Mouse (Mus musculus) CH12.LX (cell line): Measurements from ENCODE around the gene Sugp1. TPM values are rescaled to one million over a fixed set of nuclear protein-coding genes. Genes with fewer than 3 reads are reported as not detected.

ENCODE experiments used
- DNase-seq: peaks from one replicate; pipeline ENCODE4 v3.0.0-alpha.2; 2013; ENCODE audit errors: extremely low read depth
- H3K27ac ChIP-seq: 2 replicates; pipeline ENCODE4 v1.5.1; 2012; ENCODE audit warnings: low read depth, mild to moderate bottlenecking, control low read depth, moderate library complexity; ENCODE audit not compliant: insufficient read depth
- H3K27me3 ChIP-seq: replicated peaks from 2 replicates; pipeline ENCODE3; 2012; ENCODE audit warnings: inconsistent platforms
- H3K36me3 ChIP-seq, 2 experiments: replicated peaks in 1 of 2; 2 replicates each; pipeline versions ENCODE3 to v1.6.1; 2012; ENCODE audit warnings: inconsistent platforms in 1 of 2, low read length in 1 of 2, mild to moderate bottlenecking in 1 of 2, mixed read lengths in 1 of 2, moderate library complexity in 1 of 2; ENCODE audit not compliant: control insufficient read depth in 1 of 2, insufficient read depth in 1 of 2
- H3K4me1 ChIP-seq, 2 experiments: 2 replicates each; pipeline ENCODE4 v1.6.1; 2012; ENCODE audit warnings: inconsistent platforms in 1 of 2, moderate library complexity in 1 of 2; ENCODE audit not compliant: insufficient read depth in 2 of 2, control insufficient read depth in 1 of 2
- H3K4me2 ChIP-seq: 2 replicates; pipeline ENCODE4 v1.6.1; 2012; ENCODE audit warnings: low read depth, mild to moderate bottlenecking, control low read depth; ENCODE audit not compliant: poor library complexity, insufficient read depth, severe bottlenecking
- H3K4me3 ChIP-seq, 3 experiments: fragments of 150-350 bp in 1 of 3; sonication (generic) in 1 of 3; replicated peaks in 1 of 3; 2 replicates each; pipeline versions ENCODE3 to v1.5.1; 2011 to 2012; ENCODE audit warnings: low read depth in 2 of 3, low read length in 2 of 3, mild to moderate bottlenecking in 2 of 3, moderate library complexity in 2 of 3, control low read depth in 1 of 3, improper control_type of control experiment in 1 of 3, inconsistent platforms in 1 of 3, mixed read lengths in 1 of 3; ENCODE audit not compliant: poor library complexity in 1 of 3
- H3K79me2 ChIP-seq: replicated peaks from 2 replicates; pipeline ENCODE4 v1.6.1; 2012; ENCODE audit warnings: mild to moderate bottlenecking, moderate library complexity; ENCODE audit not compliant: control insufficient read depth, poor library complexity, insufficient read depth, severe bottlenecking; ENCODE audit errors: extremely low read depth
- H3K9ac ChIP-seq: 2 replicates; pipeline ENCODE4 v1.6.1; 2012; ENCODE audit warnings: low read depth, mild to moderate bottlenecking, control low read depth, moderate library complexity; ENCODE audit not compliant: insufficient read depth
- H3K9me3 ChIP-seq: replicated peaks from 2 replicates; pipeline ENCODE3; 2012; ENCODE audit warnings: low read length, inconsistent platforms, mixed read lengths
- CHD1 ChIP-seq: IDR thresholded peaks from 2 replicates; pipeline ENCODE4 v1.6.1; 2012; ENCODE audit warnings: low read depth, low read length, improper control_type of control experiment, inconsistent platforms
- CHD2 ChIP-seq: IDR thresholded peaks from 2 replicates; pipeline ENCODE4 v1.6.1; 2011; ENCODE audit warnings: low read length, improper control_type of control experiment
- CTCF ChIP-seq, 2 experiments: IDR thresholded peaks in 1 of 2; conservative IDR thresholded peaks in 1 of 2; 2 replicates each; pipeline ENCODE4 v1.5.1; 2011 to 2012; ENCODE audit warnings: low read depth in 2 of 2, low read length in 2 of 2, improper control_type of control experiment in 1 of 2, inconsistent platforms in 1 of 2, mild to moderate bottlenecking in 1 of 2, moderate library complexity in 1 of 2
- E2F4 ChIP-seq: IDR thresholded peaks from 2 replicates; pipeline ENCODE4 v1.6.1; 2011; ENCODE audit warnings: low read depth, low read length, improper control_type of control experiment; ENCODE audit not compliant: insufficient replicate concordance
- ELF1 ChIP-seq: IDR thresholded peaks from 2 replicates; pipeline ENCODE4 v1.6.1; 2014; ENCODE audit warnings: low read depth, mild to moderate bottlenecking, inconsistent platforms, low read length, improper control_type of control experiment
- ETS1 ChIP-seq: conservative IDR thresholded peaks from 2 replicates; pipeline ENCODE4 v1.6.1; 2012; ENCODE audit warnings: low read depth, mild to moderate bottlenecking, inconsistent platforms, low read length, improper control_type of control experiment, moderate library complexity
- GABPA ChIP-seq: IDR thresholded peaks from 2 replicates; pipeline ENCODE4 v1.6.1; 2012; ENCODE audit warnings: low read depth, low read length, improper control_type of control experiment, inconsistent platforms; ENCODE audit not compliant: insufficient replicate concordance
- HCFC1 ChIP-seq: IDR thresholded peaks from 2 replicates; pipeline ENCODE4 v1.6.1; 2012; ENCODE audit warnings: low read depth, mild to moderate bottlenecking, inconsistent platforms, low read length, improper control_type of control experiment
- IRF4 ChIP-seq: IDR thresholded peaks from 2 replicates; pipeline ENCODE4 v1.6.1; 2014; ENCODE audit warnings: low read depth, mild to moderate bottlenecking, inconsistent platforms, low read length, improper control_type of control experiment
- JUN ChIP-seq: IDR thresholded peaks from 2 replicates; pipeline ENCODE4 v1.6.1; 2011; ENCODE audit warnings: low read depth, mild to moderate bottlenecking, low read length, improper control_type of control experiment, moderate library complexity; ENCODE audit not compliant: insufficient read depth
- KAT2A ChIP-seq: IDR thresholded peaks from 2 replicates; pipeline ENCODE4 v1.6.1; 2012; ENCODE audit warnings: low read length, improper control_type of control experiment, inconsistent platforms; ENCODE audit not compliant: insufficient replicate concordance
- MAX ChIP-seq: IDR thresholded peaks from 2 replicates; pipeline ENCODE4 v1.6.1; 2011; ENCODE audit warnings: low read length, improper control_type of control experiment
- MAZ ChIP-seq: IDR thresholded peaks from 2 replicates; pipeline ENCODE4 v1.6.1; 2012; ENCODE audit warnings: low read depth, mild to moderate bottlenecking, inconsistent platforms, low read length, improper control_type of control experiment, moderate library complexity
- MEF2A ChIP-seq: IDR thresholded peaks from 2 replicates; pipeline ENCODE4 v1.6.1; 2014; ENCODE audit warnings: low read depth, mild to moderate bottlenecking, inconsistent platforms, low read length, improper control_type of control experiment, borderline replicate concordance
- MXI1 ChIP-seq: IDR thresholded peaks from 2 replicates; pipeline ENCODE4 v1.6.1; 2011; ENCODE audit warnings: mild to moderate bottlenecking, low read depth, low read length, improper control_type of control experiment
- NELFE ChIP-seq: IDR thresholded peaks from 2 replicates; pipeline ENCODE4 v1.6.1; 2011; ENCODE audit warnings: low read depth, low read length, improper control_type of control experiment
- NRF1 ChIP-seq: IDR thresholded peaks from 2 replicates; pipeline ENCODE4 v1.6.1; 2014; ENCODE audit warnings: low read depth, mild to moderate bottlenecking, inconsistent platforms, low read length, improper control_type of control experiment, moderate library complexity
- PAX5 ChIP-seq: IDR thresholded peaks from 2 replicates; pipeline ENCODE4 v1.6.1; 2012; ENCODE audit warnings: low read length, inconsistent platforms, mixed read lengths
- POLR2A ChIP-seq: IDR thresholded peaks from 2 replicates; pipeline ENCODE4 v1.6.1; 2011; ENCODE audit warnings: low read depth, mild to moderate bottlenecking, improper control_type of control experiment, low read length
- POLR2AphosphoS2 ChIP-seq: IDR thresholded peaks from 2 replicates; pipeline ENCODE4 v1.6.1; 2011; ENCODE audit warnings: low read depth, low read length, improper control_type of control experiment
- RAD21 ChIP-seq: IDR thresholded peaks from 2 replicates; pipeline ENCODE4 v1.6.1; 2011; ENCODE audit warnings: low read depth, mild to moderate bottlenecking, low read length, improper control_type of control experiment, moderate library complexity
- SMC3 ChIP-seq: IDR thresholded peaks from 2 replicates; pipeline ENCODE4 v1.6.1; 2011; ENCODE audit warnings: low read depth, low read length, improper control_type of control experiment
- TBP ChIP-seq: conservative IDR thresholded peaks from 2 replicates; pipeline ENCODE4 v1.6.1; 2011; ENCODE audit warnings: low read depth, low read length, improper control_type of control experiment
- TCF12 ChIP-seq: IDR thresholded peaks from 2 replicates; pipeline ENCODE4 v1.6.1; 2014; ENCODE audit warnings: low read depth, mild to moderate bottlenecking, inconsistent platforms, low read length, improper control_type of control experiment
- UBTF ChIP-seq: IDR thresholded peaks from 2 replicates; pipeline ENCODE4 v1.6.1; 2012; ENCODE audit warnings: low read depth, mild to moderate bottlenecking, inconsistent platforms, low read length, improper control_type of control experiment, moderate library complexity
- USF1 ChIP-seq: IDR thresholded peaks from 2 replicates; pipeline ENCODE4 v1.6.1; 2014; ENCODE audit warnings: low read depth, mild to moderate bottlenecking, inconsistent platforms, low read length, improper control_type of control experiment
- ZC3H11A ChIP-seq: IDR thresholded peaks from 2 replicates; pipeline ENCODE4 v1.6.1; 2012; ENCODE audit warnings: low read depth, mild to moderate bottlenecking, inconsistent platforms, low read length, improper control_type of control experiment
- ZKSCAN1 ChIP-seq: IDR thresholded peaks from 2 replicates; pipeline ENCODE4 v1.6.1; 2012; ENCODE audit warnings: low read depth, inconsistent platforms, low read length, improper control_type of control experiment, borderline replicate concordance
- ZMIZ1 ChIP-seq: IDR thresholded peaks from 2 replicates; pipeline ENCODE4 v1.6.1; 2012; ENCODE audit warnings: low read depth, mild to moderate bottlenecking, inconsistent platforms, low read length, improper control_type of control experiment
- dilution Hi-C: fragments of 300-500 bp; cut with MboI; formaldehyde crosslinking; loops from 2 replicates; pipeline ENCODE4 v1.14.3; 2020; ENCODE audit warnings: low sequenced_read_pairs; ENCODE audit not compliant: extremely low pct_unique_long_range_greater_than_20kb, extremely low pct_ligation_motif_present
- in situ Hi-C: fragments of 300-500 bp; cut with MboI; formaldehyde crosslinking; loops from 3 replicates; pipeline ENCODE4 v1.14.3; 2019; ENCODE audit warnings: low sequenced_read_pairs, low pct_ligation_motif_present, low pct_unique_long_range_greater_than_20kb, mixed read lengths
- polyA plus RNA-seq: library from polyadenylated mRNA; unstranded; fragments of >175 nt; gene quantifications from 2 replicates; pipeline ENCODE4 v1.2.1, GENCODE M21; 2012; ENCODE audit warnings: low read depth; ENCODE audit not compliant: insufficient read length
- total RNA-seq, 2 experiments: library from RNA; depleted of rRNA; stranded (reverse); fragments of 300-350 nt in 1 of 2; fragments of >200 nt in 1 of 2; gene quantifications; 2 replicates each; pipeline ENCODE4 v1.2.3; 2012 to 2014

The Sugp1 gene
- total and polyA plus RNA-seq, 3 experiments, result 5.3 to 43.9 (median 21.8) TPM

DNA sequence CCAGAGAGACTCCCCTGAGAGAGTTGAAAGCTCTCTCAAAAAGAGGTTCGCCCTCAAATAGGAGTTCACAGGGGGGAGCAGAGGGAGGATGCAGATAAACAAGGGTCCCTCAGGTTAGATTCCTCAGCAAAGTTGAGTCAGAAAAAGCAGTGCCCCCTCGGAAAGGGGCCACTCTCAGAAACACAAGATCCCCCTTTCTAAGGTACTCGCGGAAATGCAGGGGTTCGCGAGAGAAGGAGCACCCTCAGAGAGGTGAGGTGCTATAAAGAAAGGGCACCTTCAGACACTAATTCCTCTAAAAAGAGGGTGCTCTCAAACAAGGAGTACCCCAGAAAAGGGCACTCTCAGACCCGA is 47.2 kb upstream of the Sugp1 start:
- no peak for TF ChIP-seq POLR2A
- no peak for TF ChIP-seq ZKSCAN1
- no peak for TF ChIP-seq ETS1
- TF ChIP-seq GABPA, result no peak
- TF ChIP-seq CTCF (conservative IDR thresholded peaks at IDR 0.05 in 1 of 2, IDR thresholded peaks at IDR 0.05 in 1 of 2; ENCODE audit: low read depth in 2 of 2, low read length in 2 of 2), result no peak
- TF ChIP-seq HCFC1, result no peak
- no peak for TF ChIP-seq SMC3
- no peak for TF ChIP-seq RAD21
- TF ChIP-seq TBP, result no peak
- TF ChIP-seq PAX5, result no peak
- TF ChIP-seq POLR2AphosphoS2, result no peak
- no peak for TF ChIP-seq ZMIZ1
- in situ Hi-C loops (no loop called here), dilution Hi-C loops (no loop called here)
- Histone ChIP-seq H3K4me2 (peak overlapping the region; percentile 90), H3K9ac (peak overlapping the region; percentile 84), H3K4me3 (peak overlapping the region; percentile 94 to 97 (median 95)), H3K9me3 (no peaks in the 10 kb centered on the region), H3K27ac (peak overlapping the region; percentile 87; the same call in 1 of the 2 replicates), H3K36me3 (peaks cover 4 to 25% of the 10 kb centered on the region in 2 experiments), H3K4me1 (peaks cover 4 to 33% of the 10 kb centered on the region in 2 experiments), H3K27me3 (no peaks in the 10 kb centered on the region), H3K79me2 (peaks cover 29% of the 10 kb centered on the region)
- DNase-seq, result no peak

- Histone ChIP-seq H3K4me1 (peaks cover 4 to 32% of the 10 kb centered on the region in 2 experiments), H3K4me3 (peak within 1 kb of the TSS; percentile 94 to 97 (median 95)), H3K79me2 (peaks cover 26% of the 10 kb centered on the region), H3K9ac (peak within 1 kb of the TSS; percentile 92), H3K27ac (peak within 1 kb of the TSS; percentile 87), H3K9me3 (no peaks in the 10 kb centered on the region), H3K27me3 (no peaks in the 10 kb centered on the region), H3K36me3 (peaks cover 4 to 21% of the 10 kb centered on the region in 2 experiments), H3K4me2 (peak within 1 kb of the TSS; percentile 90)
- DNase-seq, result peak; percentile 100
- dilution Hi-C loops, result no loop called here
- in situ Hi-C loops, result no loop called here
- peak; percentile 55; the same call in 1 of the 2 replicates for TF ChIP-seq POLR2A
- TF ChIP-seq SMC3, result no peak; the same call in 1 of the 2 replicates
- peak; percentile 74; the same call in 1 of the 2 replicates for TF ChIP-seq NELFE
- peak; percentile 100 for TF ChIP-seq ELF1
- peak; percentile 46; the same call in 1 of the 2 replicates for TF ChIP-seq MXI1
- no peak for TF ChIP-seq POLR2AphosphoS2
- TF ChIP-seq MAZ, result peak; percentile 62; the same call in 1 of the 2 replicates
- peak; percentile 81 for TF ChIP-seq UBTF
- TF ChIP-seq USF1, result no peak
- TF ChIP-seq ZC3H11A, result no peak
- TF ChIP-seq HCFC1, result peak; percentile 61
- TF ChIP-seq ZMIZ1, result no peak; the same call in 1 of the 2 replicates
- no peak for TF ChIP-seq PAX5
- peak; percentile 76; the same call in 1 of the 2 replicates for TF ChIP-seq E2F4
- TF ChIP-seq TCF12, result peak; percentile 68
- TF ChIP-seq TBP, result peak; percentile 67
- TF ChIP-seq NRF1, result peak; percentile 86
- 0 out of 2 replicates have a peak, but pooled peaks have one; percentile 28 for TF ChIP-seq IRF4
- TF ChIP-seq JUN, result no peak
- no peak for TF ChIP-seq CHD1
- no peak for TF ChIP-seq GABPA
- peak; percentile 7; the same call in 1 of the 2 replicates for TF ChIP-seq ETS1
- peak; percentile 96 for TF ChIP-seq CHD2
- peak; percentile 53; the same call in 1 of the 2 replicates for TF ChIP-seq KAT2A
- TF ChIP-seq MEF2A, result no peak; the same call in 1 of the 2 replicates
- no peak for TF ChIP-seq MAX
Observed at GRCm38 (mm10) chr8:69995776-69996588, 46.6 kb upstream of the Sugp1 start, which contains the start of gene Gatad2a. TSS of gene Gatad2a (minus strand) at chr8:69996384.
